Mouse (Mus musculus) midbrain, embryonic 14.5 days (tissue): ENCODE measurements around the gene Qdpr. TPM values are rescaled to one million over a fixed set of nuclear protein-coding genes. Genes with fewer than 3 reads are reported as not detected.

ENCODE experiments used
- ATAC-seq: fragments of 200-750 bp; cut with Nextera tagmentation; 2 replicates; pipeline ENCODE4 v1.8.0; 2017; ENCODE audit warnings: moderate number of reproducible peaks, moderate library complexity; ENCODE audit not compliant: low FRiP score, low TSS enrichment
- DNase-seq: peaks from one replicate; pipeline ENCODE4 v3.0.0-alpha.2; 2015
- H3K27ac ChIP-seq: fragments of 300-500 bp; sonication (generic); replicated peaks from 2 replicates; pipeline ENCODE4 v1.5.1; 2014; ENCODE audit warnings: mild to moderate bottlenecking, low read depth, low read length, moderate library complexity
- H3K27me3 ChIP-seq: fragments of 300-500 bp; sonication (generic); 2 replicates; pipeline ENCODE4 v1.6.1; 2014; ENCODE audit warnings: low read length, control low read depth, mixed read lengths; ENCODE audit not compliant: control insufficient read depth, insufficient read depth
- H3K36me3 ChIP-seq: fragments of 300-500 bp; sonication (generic); 2 replicates; pipeline ENCODE4 v1.6.1; 2014; ENCODE audit warnings: low read length, control low read depth; ENCODE audit not compliant: control insufficient read depth, insufficient read depth
- H3K4me1 ChIP-seq: fragments of 300-500 bp; sonication (generic); 2 replicates; pipeline ENCODE4 v1.6.1; 2014; ENCODE audit warnings: mild to moderate bottlenecking, antibody characterized with exemption, low read length, control low read depth; ENCODE audit not compliant: control insufficient read depth, insufficient read depth
- H3K4me2 ChIP-seq: fragments of 300-500 bp; sonication (generic); 2 replicates; pipeline ENCODE4 v1.6.1; 2014; ENCODE audit warnings: mild to moderate bottlenecking, low read length, moderate library complexity
- H3K4me3 ChIP-seq: fragments of 300-500 bp; sonication (generic); replicated peaks from 2 replicates; pipeline ENCODE4 v1.5.1; 2014; ENCODE audit warnings: low read depth, low read length
- H3K9ac ChIP-seq: fragments of 300-500 bp; sonication (generic); replicated peaks from 2 replicates; pipeline ENCODE4 v1.6.1; 2014; ENCODE audit warnings: mild to moderate bottlenecking, low read length, moderate library complexity
- H3K9me3 ChIP-seq: fragments of 300-500 bp; sonication (generic); 2 replicates; pipeline ENCODE4 v1.6.1; 2016; ENCODE audit warnings: low read length, control low read depth, mixed read lengths; ENCODE audit not compliant: control insufficient read depth
- WGBS: fragments of 180-500 bp; shearing (Covaris S2); extraction: QIAGEN DNeasy Blood & Tissue Kit; methylation state at CpG from one replicate; pipeline ENCODE4 v1.1.7; 2014; 5-methylcytosine and 5-hydroxymethylcytosine counted together
- polyA plus RNA-seq: library from polyadenylated mRNA; unstranded; fragments of >200 nt; fragmentation: Nextera tagmentation; extraction: Ambion mirVana; gene quantifications from 2 replicates; pipeline ENCODE4 v1.2.1, GENCODE M21; 2014

Qdpr gene
- polyA plus RNA-seq, 1 experiment from 2014 or later: 86.8 TPM

DNA sequence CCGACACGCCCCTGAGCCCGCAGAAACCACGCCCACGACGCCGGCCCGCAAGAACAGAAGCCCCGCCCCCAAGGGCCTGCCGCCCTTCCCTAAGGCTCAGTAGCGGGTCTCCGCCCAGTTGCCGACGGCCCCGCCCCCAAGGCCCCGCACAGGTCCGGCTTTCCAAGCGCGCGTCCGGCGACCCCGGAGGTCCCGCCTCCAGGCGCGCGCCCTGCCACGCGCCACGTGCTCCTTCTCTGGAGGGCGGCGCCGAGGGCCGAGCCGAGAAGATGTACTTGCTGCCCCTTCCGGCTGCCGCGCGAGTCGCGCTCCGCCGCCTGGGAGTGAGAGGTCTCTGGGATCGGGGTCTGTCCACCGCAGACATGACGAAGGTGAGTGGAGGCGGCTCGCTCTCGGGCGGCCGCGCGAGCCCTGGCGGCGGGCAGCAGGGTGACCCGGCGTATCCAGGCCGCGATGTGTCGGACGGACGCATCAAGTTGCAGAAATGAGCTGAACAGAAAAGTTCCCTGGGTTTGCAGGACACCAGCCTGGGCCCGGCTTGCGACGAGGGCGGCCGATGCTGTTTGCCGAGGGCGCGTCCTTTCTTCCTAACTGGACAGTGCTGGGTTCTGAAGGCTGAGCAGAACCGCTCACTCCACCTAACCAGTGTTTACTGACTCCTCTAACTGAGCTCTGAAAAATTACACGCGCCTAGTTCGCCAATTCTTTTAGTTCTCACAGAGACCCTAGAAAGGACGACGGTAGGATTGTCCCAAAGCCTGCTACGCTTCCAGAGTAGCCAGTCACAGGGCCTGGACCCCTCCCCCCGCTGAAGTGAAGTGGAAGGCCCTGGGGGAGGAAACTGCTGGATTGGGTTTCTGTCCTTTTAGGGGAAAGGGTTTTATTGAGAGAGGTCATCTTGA lies 43.4 kb upstream of the Qdpr start, which contains the start of gene Lap3:
TSS of gene Lap3 (plus strand) at position 184 of the 902 bp plus-strand sequence.
- peak; percentile 92 for ATAC-seq

DNA sequence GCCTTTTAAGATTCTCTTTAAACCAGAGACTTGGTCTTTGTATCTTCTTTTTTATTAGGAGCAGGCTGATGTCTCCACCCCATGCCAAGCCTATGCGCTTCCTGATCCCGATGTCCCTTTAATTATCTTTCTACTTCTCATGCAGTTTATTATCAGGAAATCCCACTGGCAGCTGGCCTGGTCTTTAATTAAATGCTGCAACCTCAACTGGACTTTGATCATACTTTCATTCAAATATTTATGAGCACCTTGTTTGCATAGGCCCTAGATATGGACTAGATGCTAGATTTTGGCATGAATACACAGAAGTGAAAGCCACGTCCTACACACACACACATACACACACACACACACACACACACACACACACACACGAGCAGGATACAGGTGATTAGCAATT lies 41.7 kb upstream of the Qdpr start:
- ATAC-seq (no peak), DNase-seq (peak; percentile 29)
- H3K4me3 ChIP-seq: no peak overlapping the region
- no peak overlapping the region for H3K27ac ChIP-seq
- H3K4me2 ChIP-seq: no peak overlapping the region
- no peaks in the 10 kb centered on the region for H3K27me3 ChIP-seq
- H3K4me1 ChIP-seq: peaks cover 6% of the 10 kb centered on the region
- H3K9ac ChIP-seq: no peak overlapping the region
- WGBS: 54% methylated on average over 4 of the region's 4 CpGs
- H3K9me3 ChIP-seq: no peaks in the 10 kb centered on the region
- H3K36me3 ChIP-seq: no peaks in the 10 kb centered on the region

More for the DNA sequence above, 43.4 kb upstream of the Qdpr start, which contains the start of gene Lap3:
- under 1% methylated on average over 78 of the region's 78 CpGs for WGBS
- no peaks in the 10 kb centered on the region for H3K9me3 ChIP-seq
- peak; percentile 96 for DNase-seq
- peak within 1 kb of the TSS; percentile 81 for H3K4me2 ChIP-seq
- 0 out of 2 replicates have a peak within 1 kb of the TSS, but pooled peaks have one; percentile 41 for H3K27ac ChIP-seq
- H3K4me3 ChIP-seq: peak within 1 kb of the TSS; percentile 65
- H3K27me3 ChIP-seq: no peaks in the 10 kb centered on the region
- H3K9ac ChIP-seq: peak within 1 kb of the TSS; percentile 66
- peaks cover 5% of the 10 kb centered on the region; the same call in 1 of the 2 replicates for H3K36me3 ChIP-seq
- H3K4me1 ChIP-seq: peaks cover 6% of the 10 kb centered on the region

GRCm38 (mm10) chr5:45483654-45484053 lies 33.6 kb upstream of the Qdpr start:
- DNase-seq (no peak), ATAC-seq (no peak)
- H3K36me3 ChIP-seq: no peaks in the 10 kb centered on the region

DNA sequence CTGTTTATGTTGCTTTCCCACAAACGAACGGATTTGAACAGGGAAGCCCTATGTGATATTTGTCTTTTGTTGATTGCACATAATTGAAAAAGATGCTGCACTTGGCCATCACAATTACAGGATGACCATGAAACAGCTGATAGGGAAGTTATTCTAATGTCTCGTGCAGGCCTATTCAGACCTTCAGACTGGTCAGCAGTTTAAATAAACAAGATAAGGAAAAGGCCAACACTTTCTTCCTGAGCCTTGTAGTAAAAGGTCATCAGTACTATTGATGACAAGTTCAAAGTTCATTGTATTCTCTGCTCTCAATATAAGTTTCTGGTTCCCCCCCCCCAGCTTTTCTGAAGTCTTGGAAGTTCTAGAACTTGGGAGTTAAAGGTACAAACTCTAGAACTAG lies 32.6 kb upstream of the Qdpr start:
- no peak for DNase-seq
- no peaks in the 10 kb centered on the region for H3K36me3 ChIP-seq
- no peaks in the 10 kb centered on the region for H3K27me3 ChIP-seq
- no peak overlapping the region for H3K9ac ChIP-seq
- 83% methylated on average over 3 of the region's 3 CpGs for WGBS
- ATAC-seq: no peak
- H3K4me3 ChIP-seq: no peak overlapping the region
- H3K27ac ChIP-seq: no peak overlapping the region
- no peak overlapping the region for H3K4me2 ChIP-seq
- H3K4me1 ChIP-seq: no peaks in the 10 kb centered on the region
- H3K9me3 ChIP-seq: no peaks in the 10 kb centered on the region

More at GRCm38 (mm10) chr5:45483654-45484053, 33.6 kb upstream of the Qdpr start:
- H3K27ac ChIP-seq: no peak overlapping the region
- H3K27me3 ChIP-seq: no peaks in the 10 kb centered on the region
- H3K4me3 ChIP-seq: no peak overlapping the region
- no peak overlapping the region for H3K9ac ChIP-seq
- H3K4me2 ChIP-seq: no peak overlapping the region
- H3K4me1 ChIP-seq: no peaks in the 10 kb centered on the region
- WGBS: 84% methylated on average over 1 of the region's 1 CpGs
- no peaks in the 10 kb centered on the region for H3K9me3 ChIP-seq

- H3K9ac ChIP-seq: no peak overlapping the region
- no peaks in the 10 kb centered on the region for H3K4me1 ChIP-seq
- no peak overlapping the region for H3K27ac ChIP-seq
- H3K27me3 ChIP-seq: no peaks in the 10 kb centered on the region
- H3K4me2 ChIP-seq: no peak overlapping the region
- no peaks in the 10 kb centered on the region for H3K36me3 ChIP-seq
- no peak overlapping the region for H3K4me3 ChIP-seq
- DNase-seq (no peak), ATAC-seq (no peak)
- no peaks in the 10 kb centered on the region for H3K9me3 ChIP-seq
- 90% methylated on average over 2 of the region's 2 CpGs for WGBS
These were observed 31.1 kb upstream of the Qdpr start for GRCm38 (mm10) chr5:45481125-45481524.

DNA sequence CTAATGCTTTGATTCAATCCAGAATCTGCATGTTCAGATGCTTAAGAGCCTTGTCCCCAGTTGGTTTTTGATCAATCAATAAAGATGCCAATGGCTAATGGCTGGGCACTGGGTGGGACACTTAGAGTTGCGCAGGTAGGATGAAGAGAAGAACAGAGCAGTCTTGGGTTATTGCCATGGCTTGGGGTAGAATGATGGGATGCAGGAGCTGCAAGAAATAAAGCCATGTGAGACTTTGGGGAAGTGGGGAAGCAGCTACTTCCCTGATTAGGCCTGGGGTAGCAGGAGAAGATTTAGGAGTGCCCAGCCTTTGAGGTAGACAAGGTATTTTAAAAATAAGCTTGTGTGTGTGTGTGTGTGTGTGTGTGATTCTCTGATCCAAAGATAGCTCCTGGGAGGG lies 30.0 kb upstream of the Qdpr start:
- Histone ChIP-seq H3K27me3 (no peaks in the 10 kb centered on the region), H3K9ac (no peak overlapping the region), H3K4me2 (no peak overlapping the region), H3K36me3 (no peaks in the 10 kb centered on the region), H3K27ac (no peak overlapping the region), H3K9me3 (no peaks in the 10 kb centered on the region), H3K4me3 (no peak overlapping the region), H3K4me1 (no peaks in the 10 kb centered on the region)
- 88% methylated on average over 1 of the region's 1 CpGs for WGBS
- ATAC-seq (no peak), DNase-seq (no peak)

DNA sequence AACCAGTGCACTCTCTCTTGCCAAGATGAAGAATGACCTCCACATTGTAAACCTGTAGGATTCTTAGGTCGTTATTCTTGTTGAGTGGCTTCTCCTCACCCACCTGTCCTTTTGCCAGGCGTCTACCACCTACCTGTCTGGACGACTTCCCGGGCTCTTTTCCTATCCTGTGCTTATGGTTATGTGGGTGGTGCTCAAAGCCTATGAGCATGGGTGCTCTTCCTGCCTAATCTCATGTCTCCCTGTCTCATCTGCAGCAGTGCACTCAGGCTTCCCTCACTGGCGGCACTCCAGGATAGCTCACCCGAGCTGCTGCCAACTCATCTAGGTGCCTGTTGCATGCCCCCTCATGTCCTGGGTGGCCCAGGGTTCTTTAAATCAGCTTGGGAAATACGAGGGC lies 27.6 kb upstream of the Qdpr start:
- Histone ChIP-seq H3K4me3 (no peak overlapping the region), H3K27ac (no peak overlapping the region), H3K9ac (no peak overlapping the region), H3K27me3 (no peaks in the 10 kb centered on the region), H3K36me3 (no peaks in the 10 kb centered on the region), H3K9me3 (no peaks in the 10 kb centered on the region), H3K4me2 (no peak overlapping the region), H3K4me1 (no peaks in the 10 kb centered on the region)
- ATAC-seq: no peak
- 81% methylated on average over 7 of the region's 7 CpGs for WGBS
- DNase-seq: no peak

GRCm38 (mm10) chr5:45476288-45476687 lies 26.3 kb upstream of the Qdpr start:
- ATAC-seq (no peak), DNase-seq (peak; percentile 42)
- no peaks in the 10 kb centered on the region for H3K4me1 ChIP-seq
- 23% methylated on average over 6 of the region's 6 CpGs for WGBS
- H3K27ac ChIP-seq: no peak overlapping the region
- no peak overlapping the region for H3K4me3 ChIP-seq
- H3K36me3 ChIP-seq: no peaks in the 10 kb centered on the region
- H3K9ac ChIP-seq: no peak overlapping the region
- H3K4me2 ChIP-seq: no peak overlapping the region; the same call in 1 of the 2 replicates
- no peaks in the 10 kb centered on the region for H3K27me3 ChIP-seq
- no peaks in the 10 kb centered on the region for H3K9me3 ChIP-seq

- no peak overlapping the region for H3K27ac ChIP-seq
- no peaks in the 10 kb centered on the region for H3K9me3 ChIP-seq
- no peaks in the 10 kb centered on the region for H3K4me1 ChIP-seq
- no peak overlapping the region for H3K4me3 ChIP-seq
- no peak for DNase-seq
- no peaks in the 10 kb centered on the region for H3K27me3 ChIP-seq
- no peak overlapping the region for H3K4me2 ChIP-seq
- H3K9ac ChIP-seq: no peak overlapping the region
- 91% methylated on average over 5 of the region's 5 CpGs for WGBS
- no peaks in the 10 kb centered on the region for H3K36me3 ChIP-seq
- no peak for ATAC-seq
These were observed 25.7 kb upstream of the Qdpr start for GRCm38 (mm10) chr5:45475771-45476170.
